Mouse (Mus musculus): Measurements from ENCODE around the gene G6pc3. TPM values are rescaled to one million over a fixed set of nuclear protein-coding genes. Genes with fewer than 3 reads are reported as not detected.

G6pc3 gene
- total and polyA plus RNA-seq, 3 experiments, result 31.3 to 72.3 (median 34.7) TPM

GRCm38 (mm10) chr11:102144957-102145470 is 44.4 kb upstream of the G6pc3 start:
- no peaks in the 10 kb centered on the region for H3K36me3 ChIP-seq (replicated peaks in 1 of 2; ENCODE audit: control insufficient read depth in 1 of 2, insufficient read depth in 1 of 2, low read length in 1 of 2)
- no peak for TF ChIP-seq ELF1 (IDR thresholded peaks at IDR 0.05; ENCODE audit: low read depth, low read length)
- TF ChIP-seq CTCF (conservative IDR thresholded peaks at IDR 0.05 in 1 of 2, IDR thresholded peaks at IDR 0.05 in 1 of 2; ENCODE audit: low read depth in 2 of 2, low read length in 2 of 2), result no peak
- TF ChIP-seq MXI1 (IDR thresholded peaks at IDR 0.05; ENCODE audit: low read depth, low read length), result no peak
- TF ChIP-seq POLR2A (IDR thresholded peaks at IDR 0.05; ENCODE audit: low read depth, low read length), result no peak
- no peak for TF ChIP-seq MYC (IDR thresholded peaks at IDR 0.05; ENCODE audit: low read depth, low read length)
- no peak for TF ChIP-seq E2F4 (IDR thresholded peaks at IDR 0.05; ENCODE audit: insufficient replicate concordance, low read depth, low read length)
- TF ChIP-seq USF1 (IDR thresholded peaks at IDR 0.05; ENCODE audit: low read depth, low read length), result no peak
- TF ChIP-seq KAT2A (IDR thresholded peaks at IDR 0.05; ENCODE audit: insufficient replicate concordance, low read length), result no peak
- no peak for TF ChIP-seq POLR2AphosphoS2 (IDR thresholded peaks at IDR 0.05; ENCODE audit: low read depth, low read length)
- TF ChIP-seq RCOR1 (conservative IDR thresholded peaks at IDR 0.05; ENCODE audit: low read depth, low read length), result no peak
- no peak overlapping the region for H3K4me2 ChIP-seq (ENCODE audit: insufficient read depth, low read depth, poor library complexity, severe bottlenecking)
- no peak overlapping the region for H3K9ac ChIP-seq (ENCODE audit: insufficient read depth, low read depth)
- in situ Hi-C loops (cut with MboI; ENCODE audit: low pct_ligation_motif_present, low pct_unique_long_range_greater_than_20kb, low sequenced_read_pairs), result no loop called here
- H3K79me2 ChIP-seq (replicated peaks; ENCODE audit: control insufficient read depth, extremely low read depth, insufficient read depth, poor library complexity, severe bottlenecking), result no peaks in the 10 kb centered on the region
- no peaks in the 10 kb centered on the region for H3K4me1 ChIP-seq (ENCODE audit: control insufficient read depth in 1 of 2, insufficient read depth in 2 of 2)
- dilution Hi-C loops (cut with MboI; ENCODE audit: extremely low pct_ligation_motif_present, extremely low pct_unique_long_range_greater_than_20kb, low sequenced_read_pairs), result no loop called here
- H3K4me3 ChIP-seq (replicated peaks in 1 of 3; ENCODE audit: low read depth in 2 of 3, low read length in 2 of 3, poor library complexity in 1 of 3), result no peak overlapping the region
- H3K27me3 ChIP-seq (replicated peaks), result peaks cover 55% of the 10 kb centered on the region
- H3K9me3 ChIP-seq (replicated peaks; ENCODE audit: low read length), result peaks cover 6% of the 10 kb centered on the region
- H3K27ac ChIP-seq (ENCODE audit: insufficient read depth, low read depth), result no peak overlapping the region
- no peak for DNase-seq (ENCODE audit: extremely low read depth)

GRCm38 (mm10) chr11:102145471-102146001 is 43.9 kb upstream of the G6pc3 start, which contains the start of gene Nags:
Nags (plus strand) TSS chr11:102145513.
- no peaks in the 10 kb centered on the region for H3K79me2 ChIP-seq (replicated peaks; ENCODE audit: control insufficient read depth, extremely low read depth, insufficient read depth, poor library complexity, severe bottlenecking)

GRCm38 (mm10) chr11:102146005-102146404 is 43.4 kb upstream of the G6pc3 start:
- H3K9ac ChIP-seq (ENCODE audit: insufficient read depth, low read depth), result no peak overlapping the region
- peaks cover 54% of the 10 kb centered on the region for H3K27me3 ChIP-seq (replicated peaks)
- dilution Hi-C loops (cut with MboI; ENCODE audit: extremely low pct_ligation_motif_present, extremely low pct_unique_long_range_greater_than_20kb, low sequenced_read_pairs) (no loop called here), in situ Hi-C loops (cut with MboI; ENCODE audit: low pct_ligation_motif_present, low pct_unique_long_range_greater_than_20kb, low sequenced_read_pairs) (no loop called here)
- no peak overlapping the region for H3K4me2 ChIP-seq (ENCODE audit: insufficient read depth, low read depth, poor library complexity, severe bottlenecking)
- no peak for TF ChIP-seq GABPA (IDR thresholded peaks at IDR 0.05; ENCODE audit: insufficient replicate concordance, low read depth, low read length)
- no peak for TF ChIP-seq E2F4 (IDR thresholded peaks at IDR 0.05; ENCODE audit: insufficient replicate concordance, low read depth, low read length)
- TF ChIP-seq ZMIZ1 (IDR thresholded peaks at IDR 0.05; ENCODE audit: low read depth, low read length), result no peak
- TF ChIP-seq ZKSCAN1 (IDR thresholded peaks at IDR 0.05; ENCODE audit: borderline replicate concordance, low read depth, low read length), result no peak
- no peak for TF ChIP-seq PAX5 (IDR thresholded peaks at IDR 0.05; ENCODE audit: low read length)
- TF ChIP-seq BHLHE40 (IDR thresholded peaks at IDR 0.05; ENCODE audit: low read depth, low read length), result no peak
- no peak for TF ChIP-seq ELF1 (IDR thresholded peaks at IDR 0.05; ENCODE audit: low read depth, low read length)
- TF ChIP-seq MAX (IDR thresholded peaks at IDR 0.05; ENCODE audit: low read length), result no peak
- no peak for TF ChIP-seq ZNF384 (IDR thresholded peaks at IDR 0.05; ENCODE audit: low read depth, low read length)
- TF ChIP-seq IRF4 (IDR thresholded peaks at IDR 0.05; ENCODE audit: low read depth, low read length), result no peak
- TF ChIP-seq UBTF (IDR thresholded peaks at IDR 0.05; ENCODE audit: low read depth, low read length), result no peak
- TF ChIP-seq KAT2A (IDR thresholded peaks at IDR 0.05; ENCODE audit: insufficient replicate concordance, low read length), result no peak
- TF ChIP-seq HCFC1 (IDR thresholded peaks at IDR 0.05; ENCODE audit: low read depth, low read length), result no peak
- no peak for TF ChIP-seq EP300 (IDR thresholded peaks at IDR 0.05; ENCODE audit: low read length)
- TF ChIP-seq TBP (conservative IDR thresholded peaks at IDR 0.05; ENCODE audit: low read depth, low read length), result no peak
- no peak for TF ChIP-seq JUN (IDR thresholded peaks at IDR 0.05; ENCODE audit: insufficient read depth, low read depth, low read length)
- no peaks in the 10 kb centered on the region for H3K36me3 ChIP-seq (replicated peaks in 1 of 2; ENCODE audit: control insufficient read depth in 1 of 2, insufficient read depth in 1 of 2, low read length in 1 of 2)
- DNase-seq (ENCODE audit: extremely low read depth), result no peak
- no peaks in the 10 kb centered on the region for H3K4me1 ChIP-seq (ENCODE audit: control insufficient read depth in 1 of 2, insufficient read depth in 2 of 2)
- no peak overlapping the region for H3K27ac ChIP-seq (ENCODE audit: insufficient read depth, low read depth)
- H3K9me3 ChIP-seq (replicated peaks; ENCODE audit: low read length), result peaks cover 6% of the 10 kb centered on the region
- no peak overlapping the region for H3K4me3 ChIP-seq (replicated peaks in 1 of 3; ENCODE audit: low read depth in 2 of 3, low read length in 2 of 3, poor library complexity in 1 of 3)
- no peaks in the 10 kb centered on the region for H3K79me2 ChIP-seq (replicated peaks; ENCODE audit: control insufficient read depth, extremely low read depth, insufficient read depth, poor library complexity, severe bottlenecking)

More at GRCm38 (mm10) chr11:102145471-102146001, 43.9 kb upstream of the G6pc3 start, which contains the start of gene Nags:
- H3K4me2 ChIP-seq (ENCODE audit: insufficient read depth, low read depth, poor library complexity, severe bottlenecking), result no peak within 1 kb of the TSS
- H3K4me1 ChIP-seq (ENCODE audit: control insufficient read depth in 1 of 2, insufficient read depth in 2 of 2), result no peaks in the 10 kb centered on the region
- no peak within 1 kb of the TSS for H3K27ac ChIP-seq (ENCODE audit: insufficient read depth, low read depth)
- H3K9me3 ChIP-seq (replicated peaks; ENCODE audit: low read length), result peaks cover 6% of the 10 kb centered on the region
- no peak for DNase-seq (ENCODE audit: extremely low read depth)
- H3K4me3 ChIP-seq (replicated peaks in 1 of 3; ENCODE audit: low read depth in 2 of 3, low read length in 2 of 3, poor library complexity in 1 of 3), result no peak within 1 kb of the TSS
- H3K36me3 ChIP-seq (replicated peaks in 1 of 2; ENCODE audit: control insufficient read depth in 1 of 2, insufficient read depth in 1 of 2, low read length in 1 of 2), result no peaks in the 10 kb centered on the region
- H3K27me3 ChIP-seq (replicated peaks), result peaks cover 54% of the 10 kb centered on the region
- H3K9ac ChIP-seq (ENCODE audit: insufficient read depth, low read depth), result no peak within 1 kb of the TSS
- no peak for TF ChIP-seq ETS1 (conservative IDR thresholded peaks at IDR 0.05; ENCODE audit: low read depth, low read length)
- in situ Hi-C loops (cut with MboI; ENCODE audit: low pct_ligation_motif_present, low pct_unique_long_range_greater_than_20kb, low sequenced_read_pairs) (no loop called here), dilution Hi-C loops (cut with MboI; ENCODE audit: extremely low pct_ligation_motif_present, extremely low pct_unique_long_range_greater_than_20kb, low sequenced_read_pairs) (no loop called here)

All from CH12.LX (cell line).